Mouse (Mus musculus) megakaryocyte, adult 5-6 weeks (primary cell): ENCODE data around the gene Hspbp1. TPM values are rescaled to one million over a fixed set of nuclear protein-coding genes. Genes with fewer than 3 reads are reported as not detected.

Source experiments
- ATAC-seq: 2 replicates; pipeline ENCODE4 v1.8.0; 2016; ENCODE audit warnings: mild to moderate bottlenecking, inconsistent platforms; ENCODE audit not compliant: poor library complexity, severe bottlenecking
- total RNA-seq, 2 experiments: library from RNA; stranded (forward) in 1 of 2; stranded (reverse) in 1 of 2; fragments of 153-499, 151-499 nt in 1 of 2; fragments of 221-1000, 200-1000 nt in 1 of 2; gene quantifications; 2 replicates each; pipeline versions ENCODE4 v1.2.3 to v1.2.4; 2015 to 2017

Gene Hspbp1
- total RNA-seq, 2 experiments from 2014 or later, result 9.8 to 16.9 TPM

DNA sequence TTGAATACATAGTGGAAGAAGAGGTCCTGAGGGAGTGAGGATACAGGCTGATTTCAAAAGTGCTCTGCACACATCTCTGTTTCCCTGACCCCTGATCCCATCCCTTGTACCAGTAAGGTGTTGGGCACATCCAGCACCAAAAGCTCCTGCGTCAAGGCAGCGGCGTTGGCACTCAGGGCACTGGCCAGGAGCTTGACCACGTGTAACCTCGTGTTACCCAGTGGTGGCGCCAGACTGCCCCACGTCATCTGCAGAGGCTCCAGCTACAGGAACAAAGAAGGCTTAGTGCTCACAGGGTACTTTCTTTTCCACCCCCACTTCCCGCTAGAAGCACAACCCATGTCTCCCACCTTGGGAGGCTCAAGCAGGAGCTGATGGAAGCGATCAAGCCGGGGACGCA is 43.7 kb downstream of the Hspbp1 start:
- ATAC-seq, result no peak

DNA sequence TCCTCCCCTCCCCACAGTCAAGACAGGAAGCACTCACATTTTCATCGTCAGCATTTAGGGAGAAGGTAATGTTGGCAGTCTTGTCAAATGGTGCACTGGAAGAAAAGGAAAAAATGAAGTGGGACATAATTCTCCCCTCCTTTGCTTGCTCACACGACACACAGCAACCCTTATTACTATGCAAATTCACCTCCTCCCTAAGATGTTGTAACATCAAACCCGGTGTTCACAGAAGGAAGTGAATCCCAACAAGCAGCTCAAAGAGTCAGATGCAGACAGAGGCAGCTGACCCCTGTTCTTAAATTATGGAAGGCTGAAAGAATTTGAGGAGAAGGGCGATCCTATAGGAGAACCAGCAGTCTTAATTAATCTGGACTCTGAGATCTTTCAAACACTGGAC is 48.7 kb downstream of the Hspbp1 start:
- ATAC-seq, result peak; percentile 66

DNA sequence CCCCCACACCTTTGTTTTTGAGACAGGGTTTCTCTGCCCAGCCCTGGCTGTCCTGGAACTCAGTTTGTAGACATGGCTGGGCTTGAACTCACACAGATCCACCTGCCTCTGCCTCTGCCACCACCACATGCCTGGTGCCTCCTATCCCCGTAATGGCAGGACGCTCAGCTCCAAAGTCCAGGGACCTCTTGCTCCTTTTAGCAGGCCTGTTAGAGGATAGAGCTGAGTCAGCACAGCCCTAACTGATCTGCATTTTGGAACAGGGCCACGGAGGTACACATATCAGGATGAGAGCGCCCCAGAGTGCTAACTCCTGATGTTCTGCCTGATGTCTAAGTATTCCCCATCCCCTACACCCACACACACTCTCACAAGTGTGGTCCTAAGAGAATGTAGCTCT is 53.8 kb downstream of the Hspbp1 start, which contains the start of gene Tmem86b:
Gene Tmem86b, minus strand, starts transcription at position 392 of the 400 bp plus-strand sequence.
- no peak for ATAC-seq

DNA sequence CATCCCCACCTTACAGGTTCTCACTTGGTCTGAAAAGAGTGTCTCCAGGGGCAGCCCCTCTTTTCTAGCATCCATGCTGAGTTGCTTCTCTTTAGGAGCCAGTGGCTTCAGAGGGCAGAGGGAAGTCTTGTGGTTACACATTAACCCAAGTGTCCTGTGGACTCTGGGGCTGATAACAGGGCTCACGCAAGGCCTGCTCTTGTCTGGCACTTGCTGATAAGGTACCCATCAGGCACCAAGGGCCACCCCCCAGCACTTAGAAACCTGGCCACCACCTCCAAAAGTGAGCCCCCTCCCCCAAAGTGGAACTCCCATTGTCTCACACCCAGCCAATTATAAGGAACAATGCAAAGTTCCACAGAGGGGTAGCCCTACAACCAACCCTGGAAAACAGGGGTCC is 54.7 kb downstream of the Hspbp1 start:
- peak; percentile 58 for ATAC-seq

DNA sequence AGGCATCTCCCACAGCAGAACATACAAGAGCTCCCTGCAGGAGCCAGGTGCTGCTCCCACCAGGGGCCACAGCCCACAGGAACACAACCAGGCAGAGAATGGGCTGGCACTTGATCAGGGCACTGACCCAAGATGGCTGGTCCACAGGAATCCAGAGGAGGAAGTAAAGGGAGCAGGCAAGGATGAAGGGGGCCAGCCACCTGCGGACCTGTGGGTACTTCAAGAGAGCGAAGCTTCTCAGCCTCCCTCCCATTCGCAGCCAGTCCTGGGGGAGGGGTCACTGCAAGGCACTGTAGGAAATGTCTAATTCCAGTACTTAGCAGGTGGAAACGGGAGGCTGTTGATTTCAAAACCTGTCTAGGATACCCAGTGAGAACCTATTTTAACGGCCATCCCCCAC is 55.3 kb downstream of the Hspbp1 start:
- no peak for ATAC-seq

DNA sequence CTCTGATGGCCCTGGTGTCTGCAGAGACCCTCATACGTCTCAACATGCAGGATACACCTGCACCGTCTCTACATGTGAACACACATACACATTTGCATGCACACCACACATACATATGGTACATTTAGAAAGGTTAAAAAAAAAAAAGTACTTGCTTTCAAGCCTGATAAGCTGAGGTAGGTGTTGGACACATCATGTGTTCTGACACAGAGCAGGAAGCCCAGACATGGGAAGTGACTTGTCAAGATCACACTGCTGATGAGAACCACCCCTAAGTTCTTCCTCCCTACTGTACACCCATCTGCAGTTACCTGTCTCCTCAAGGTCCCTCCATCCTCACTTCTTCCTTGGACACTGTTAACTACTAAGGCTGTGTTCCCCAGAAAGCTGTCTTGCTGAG is 58.9 kb downstream of the Hspbp1 start:
- ATAC-seq, result peak; percentile 22; the same call in 1 of the 2 replicates

DNA sequence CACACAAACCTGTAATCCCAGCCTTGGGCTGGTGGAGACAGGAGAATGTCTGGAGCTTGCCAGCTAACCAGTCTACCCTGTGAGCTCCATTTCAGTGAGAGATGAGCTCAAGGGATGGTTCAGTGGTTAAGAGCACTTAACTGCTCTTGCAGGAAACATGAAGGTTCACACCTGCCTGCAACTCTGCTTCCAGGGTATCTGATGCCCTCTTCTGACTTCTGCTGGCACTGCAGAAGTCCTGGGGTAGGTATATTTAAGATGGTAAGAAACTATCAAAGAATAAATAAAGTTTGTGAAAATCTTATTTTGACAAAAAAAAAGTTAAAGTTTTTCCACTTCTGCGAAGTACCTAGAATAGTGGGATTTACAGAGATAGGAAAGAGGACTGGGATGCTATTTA is 60.5 kb downstream of the Hspbp1 start:
- peak; percentile 55 for ATAC-seq

DNA sequence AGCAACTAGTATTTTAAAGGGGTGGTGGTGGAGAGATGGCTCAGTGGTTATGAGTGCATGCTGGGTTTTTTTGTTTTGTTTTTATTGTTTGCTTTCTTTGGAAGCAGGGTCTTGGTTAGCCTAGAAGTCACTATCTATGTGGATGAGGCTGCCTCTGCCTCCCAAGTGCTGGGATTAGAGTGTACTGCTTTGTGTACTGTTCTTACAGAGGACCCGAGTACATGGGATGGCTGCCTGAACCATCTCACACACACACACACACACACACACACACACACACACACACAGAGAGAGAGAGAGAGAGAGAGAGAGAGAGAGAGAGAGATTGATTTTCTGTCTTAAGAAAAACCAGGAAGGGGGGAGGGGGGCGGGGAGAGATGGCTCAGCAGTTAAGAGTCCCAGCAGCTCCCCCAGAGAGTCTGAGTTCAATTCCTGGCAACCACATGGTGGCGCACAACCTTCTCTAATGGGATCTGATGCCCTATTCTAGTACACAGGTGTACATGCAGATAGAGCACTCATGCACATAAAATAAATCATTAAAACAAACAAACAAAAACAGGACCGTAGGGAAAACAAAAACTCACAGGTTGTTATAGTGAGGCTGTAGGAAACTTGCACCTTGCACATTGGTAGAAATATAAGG is 61.2 kb downstream of the Hspbp1 start:
- ATAC-seq, result peak; percentile 60

DNA sequence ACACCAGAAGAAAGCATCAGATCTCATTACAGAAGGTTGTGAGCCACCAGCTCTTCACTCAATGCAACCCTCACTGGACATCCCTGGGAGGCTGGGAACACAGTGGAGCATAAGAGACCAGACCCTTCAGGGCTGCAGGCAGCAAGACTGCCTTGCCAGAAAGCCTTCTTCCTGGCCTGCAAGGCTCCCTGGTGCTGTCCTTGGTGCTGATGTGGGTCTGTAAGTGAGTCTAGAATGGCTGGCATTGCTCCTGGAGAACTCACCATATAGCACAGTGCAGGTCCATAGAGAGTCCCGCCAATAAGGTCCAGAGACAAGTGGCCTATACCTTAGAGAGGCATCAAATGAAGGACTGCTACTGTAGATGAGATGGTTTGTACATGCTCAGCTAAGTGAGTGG is 64.9 kb downstream of the Hspbp1 start:
- ATAC-seq, result no peak

DNA sequence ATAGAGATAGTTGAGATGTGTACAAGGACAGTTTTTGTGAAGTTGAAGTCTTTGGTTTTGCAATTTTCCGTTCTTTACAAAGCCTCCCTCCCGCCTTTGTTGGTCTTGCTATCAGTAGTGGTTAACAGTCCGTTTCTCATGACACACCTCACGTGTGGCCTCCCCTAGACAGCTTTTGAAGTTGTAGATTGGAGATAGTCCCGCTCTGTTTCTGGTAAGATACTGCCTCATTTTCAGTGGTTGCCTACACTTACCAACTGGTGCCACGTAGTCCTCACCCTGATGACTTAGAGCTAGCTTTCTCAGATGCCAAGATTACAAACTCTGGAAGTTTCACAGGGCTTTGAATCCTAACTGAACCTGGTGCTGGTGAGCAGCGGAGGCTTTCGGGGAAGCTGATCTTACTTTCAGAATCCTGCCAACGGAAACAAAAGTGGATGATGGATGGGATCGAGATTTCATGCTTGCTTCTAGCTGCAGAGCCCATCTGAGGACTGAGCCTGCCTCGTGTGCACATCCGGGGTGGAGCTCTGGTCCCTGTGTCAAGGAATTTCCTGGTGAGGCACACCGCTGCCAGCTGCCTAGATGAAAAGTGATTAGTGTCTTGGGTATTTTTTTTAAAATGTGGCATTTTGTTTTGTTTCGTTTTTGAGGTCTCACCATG is 71.0 kb downstream of the Hspbp1 start:
- peak; percentile 79 for ATAC-seq

DNA sequence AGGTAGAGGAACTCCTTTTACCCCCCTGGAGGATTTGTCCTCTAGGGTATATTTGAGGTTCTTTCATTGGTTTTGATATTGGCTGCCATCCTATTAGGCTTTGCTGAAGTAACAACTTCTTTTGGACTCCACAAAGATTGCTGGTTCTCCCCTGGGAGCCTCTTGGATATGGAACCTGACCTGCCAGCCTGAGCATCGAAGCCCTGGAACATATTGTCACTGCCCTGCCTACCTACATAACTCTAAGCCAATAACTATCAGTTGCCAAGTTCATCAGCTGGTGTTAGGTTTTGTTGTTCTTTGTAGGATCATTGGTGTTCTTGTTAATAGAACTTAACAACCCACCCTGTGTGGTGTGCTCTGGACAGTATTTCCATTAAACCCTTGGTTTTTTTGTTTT is 71.9 kb downstream of the Hspbp1 start:
- ATAC-seq, result no peak

DNA sequence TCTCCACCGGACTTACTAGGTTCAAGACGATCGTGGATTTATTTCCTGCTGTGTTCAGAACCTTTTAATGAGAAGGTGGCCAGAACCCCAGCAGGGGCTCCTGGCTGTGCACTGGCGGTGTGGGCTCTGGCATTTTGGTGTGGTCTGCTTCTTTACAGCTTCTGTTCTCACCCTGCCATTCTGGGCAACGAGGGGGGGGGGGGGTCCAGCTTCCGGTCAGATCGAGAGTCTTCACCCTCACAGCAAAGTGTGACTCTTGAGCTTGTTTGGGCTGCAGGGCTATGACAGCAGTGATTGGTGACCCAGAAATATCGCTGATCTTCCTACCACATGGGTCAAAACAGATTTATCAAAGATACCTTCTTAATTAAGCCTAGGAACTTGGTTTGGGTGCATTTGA is 72.5 kb downstream of the Hspbp1 start:
- no peak for ATAC-seq

DNA sequence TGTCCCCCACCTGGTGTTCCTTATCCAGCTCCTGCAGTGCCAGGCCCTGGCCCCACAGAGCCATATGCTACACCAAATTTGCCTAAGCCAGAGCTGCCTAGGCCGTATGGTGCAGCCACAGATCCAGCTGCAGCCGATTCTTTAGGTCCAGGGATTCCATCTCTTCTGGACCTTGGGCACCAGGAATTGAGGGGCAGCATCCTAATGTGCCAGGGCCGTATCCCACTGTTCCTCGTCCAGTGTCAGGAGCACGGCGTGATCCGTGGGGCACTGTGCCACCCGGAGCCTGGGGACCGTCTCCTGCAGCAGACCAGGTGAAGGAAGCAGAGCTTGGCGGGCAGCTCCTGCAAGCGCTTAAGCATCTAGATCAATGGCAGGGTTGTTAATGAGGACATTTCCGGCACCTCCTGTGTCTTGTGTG is 72.9 kb downstream of the Hspbp1 start:
- ATAC-seq, result no peak

DNA sequence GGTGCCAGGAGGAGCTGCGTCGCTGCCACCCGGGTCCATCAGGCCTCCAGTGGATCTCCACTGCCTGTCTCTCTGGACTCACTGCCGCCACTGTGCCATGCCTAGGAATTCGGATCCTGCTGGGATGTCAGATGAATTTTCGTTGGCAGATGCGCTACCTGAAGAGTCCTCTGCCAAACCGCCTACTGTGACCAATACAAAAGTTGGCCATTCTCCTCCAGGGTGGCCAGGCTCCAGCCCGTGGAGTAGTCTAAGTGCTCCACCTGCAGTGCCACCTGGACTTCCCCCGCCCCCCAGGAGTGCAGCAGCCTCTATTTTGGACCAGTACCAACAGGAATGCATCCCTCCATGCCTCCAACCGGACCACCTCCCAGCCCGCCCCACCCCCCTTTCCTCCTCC is 73.4 kb downstream of the Hspbp1 start:
- no peak for ATAC-seq

Other genes starting within 250 kb of the Hspbp1 start
- 1.1 and 1.8 TPM in 2 replicates for gene Rdh13, start 239.4 kb downstream of the Hspbp1 start, total RNA-seq (2015)
- gene Rdh13, start 239.4 kb downstream of the Hspbp1 start, total RNA-seq (2017), result 4.7 and 5.4 TPM in 2 replicates
- 1.4 and 5.3 TPM in 2 replicates for gene Eps8l1, start 224.4 kb downstream of the Hspbp1 start, total RNA-seq (2015)
- 4.5 and 5.1 TPM in 2 replicates for gene Eps8l1, start 224.4 kb downstream of the Hspbp1 start, total RNA-seq (2017)
- 106 and 134 TPM in 2 replicates for gene Ppp1r12c, start 183.4 kb downstream of the Hspbp1 start, total RNA-seq (2015)
- gene Ppp1r12c, start 183.4 kb downstream of the Hspbp1 start, total RNA-seq (2017), result 146 and 169 TPM in 2 replicates
- gene Tnnt1, start 168.7 kb downstream of the Hspbp1 start, total RNA-seq (2015), result 2.6 and 5.8 TPM in 2 replicates
- gene Tnnt1, start 168.7 kb downstream of the Hspbp1 start, total RNA-seq (2017), result 8.6 and 13.4 TPM in 2 replicates
- 5.1 and 8.8 TPM in 2 replicates for gene Tnni3, start 160.8 kb downstream of the Hspbp1 start, total RNA-seq (2015)
- 1.7 TPM in 1 of 2 replicates, not detected in the other for gene Tnni3, start 160.8 kb downstream of the Hspbp1 start, total RNA-seq (2017)
- 1.3 TPM in 2 replicates for gene Dnaaf3, start 152.6 kb downstream of the Hspbp1 start, total RNA-seq (2015)
- gene Dnaaf3, start 152.6 kb downstream of the Hspbp1 start, total RNA-seq (2017), result 1.0 TPM in 2 replicates
- not detected in 2 replicates for gene Syt5, start 137.5 kb downstream of the Hspbp1 start, total RNA-seq (2015)
- not detected in 2 replicates for gene Syt5, start 137.5 kb downstream of the Hspbp1 start, total RNA-seq (2017)
- not detected in 2 replicates for gene Ptprh, start 81.0 kb downstream of the Hspbp1 start, total RNA-seq (2015)
- not detected in 2 replicates for gene Ptprh, start 81.0 kb downstream of the Hspbp1 start, total RNA-seq (2017)
- 8.9 and 10.7 TPM in 2 replicates for gene Tmem86b, start 53.6 kb downstream of the Hspbp1 start, total RNA-seq (2015)
- 13.6 and 22.1 TPM in 2 replicates for gene Tmem86b, start 53.6 kb downstream of the Hspbp1 start, total RNA-seq (2017)
- 71.1 and 72.6 TPM in 2 replicates for gene Ppp6r1, start 26.0 kb downstream of the Hspbp1 start, total RNA-seq (2015)
- gene Ppp6r1, start 26.0 kb downstream of the Hspbp1 start, total RNA-seq (2017), result 85.6 and 101 TPM in 2 replicates
- gene Brsk1, start 5.5 kb upstream of the Hspbp1 start, total RNA-seq (2015), result not detected in 2 replicates
- not detected in 2 replicates for gene Brsk1, start 5.5 kb upstream of the Hspbp1 start, total RNA-seq (2017)
- 11.4 and 13.3 TPM in 2 replicates for gene Tmem150b, start 40.2 kb upstream of the Hspbp1 start, total RNA-seq (2015)
- 15.5 and 18.0 TPM in 2 replicates for gene Tmem150b, start 40.2 kb upstream of the Hspbp1 start, total RNA-seq (2017)
- 32.4 and 38.4 TPM in 2 replicates for gene Kmt5c, start 55.0 kb upstream of the Hspbp1 start, total RNA-seq (2015)
- 44.2 and 58.2 TPM in 2 replicates for gene Kmt5c, start 55.0 kb upstream of the Hspbp1 start, total RNA-seq (2017)
- 29.5 and 32.4 TPM in 2 replicates for gene Cox6b2, start 68.0 kb upstream of the Hspbp1 start, total RNA-seq (2015)
- 20.5 and 24.8 TPM in 2 replicates for gene Cox6b2, start 68.0 kb upstream of the Hspbp1 start, total RNA-seq (2017)
- gene Fam71e2, start 86.2 kb upstream of the Hspbp1 start, total RNA-seq (2015), result not detected in 2 replicates
- gene Fam71e2, start 86.2 kb upstream of the Hspbp1 start, total RNA-seq (2017), result not detected in 2 replicates
- gene Il11, start 97.8 kb upstream of the Hspbp1 start, total RNA-seq (2015), result not detected in 2 replicates
- gene Il11, start 97.8 kb upstream of the Hspbp1 start, total RNA-seq (2017), result not detected in 2 replicates
- gene Tmem190, start 97.9 kb upstream of the Hspbp1 start, total RNA-seq (2015), result not detected in 2 replicates
- gene Tmem190, start 97.9 kb upstream of the Hspbp1 start, total RNA-seq (2017), result not detected in 2 replicates
- gene Tmem238, start 104.6 kb upstream of the Hspbp1 start, total RNA-seq (2015), result 1.3 and 3.0 TPM in 2 replicates
- 0.61 and 2.5 TPM in 2 replicates for gene Tmem238, start 104.6 kb upstream of the Hspbp1 start, total RNA-seq (2017)
- 1,340 and 1,433 TPM in 2 replicates for gene Rpl28, start 107.8 kb upstream of the Hspbp1 start, total RNA-seq (2015)
- 535 and 673 TPM in 2 replicates for gene Rpl28, start 107.8 kb upstream of the Hspbp1 start, total RNA-seq (2017)
- gene Ube2s, start 127.5 kb upstream of the Hspbp1 start, total RNA-seq (2015), result 313 and 324 TPM in 2 replicates
- 178 and 185 TPM in 2 replicates for gene Ube2s, start 127.5 kb upstream of the Hspbp1 start, total RNA-seq (2017)
- not detected in 2 replicates for gene Shisa7, start 159.6 kb upstream of the Hspbp1 start, total RNA-seq (2015)
- gene Shisa7, start 159.6 kb upstream of the Hspbp1 start, total RNA-seq (2017), result not detected in 2 replicates
- 6.5 and 9.2 TPM in 2 replicates for gene Isoc2b, start 185.2 kb upstream of the Hspbp1 start, total RNA-seq (2015)
- gene Isoc2b, start 185.2 kb upstream of the Hspbp1 start, total RNA-seq (2017), result 70.2 and 91.2 TPM in 2 replicates
- 2.3 and 3.0 TPM in 2 replicates for gene Isoc2a, start 192.1 kb upstream of the Hspbp1 start, total RNA-seq (2015)
- gene Isoc2a, start 192.1 kb upstream of the Hspbp1 start, total RNA-seq (2017), result 5.0 TPM in 2 replicates
- not detected in 2 replicates for gene Gm36210, start 221.4 kb upstream of the Hspbp1 start, total RNA-seq (2015)
- not detected in 2 replicates for gene Gm36210, start 221.4 kb upstream of the Hspbp1 start, total RNA-seq (2017)
- 6.7 and 7.3 TPM in 2 replicates for gene Zfp628, start 230.1 kb upstream of the Hspbp1 start, total RNA-seq (2015)
- gene Zfp628, start 230.1 kb upstream of the Hspbp1 start, total RNA-seq (2017), result 1.9 and 3.0 TPM in 2 replicates
- 0.13 and 0.82 TPM in 2 replicates for gene Nat14, start 237.0 kb upstream of the Hspbp1 start, total RNA-seq (2015)
- 0.11 and 1.1 TPM in 2 replicates for gene Nat14, start 237.0 kb upstream of the Hspbp1 start, total RNA-seq (2017)
- not detected in 2 replicates for gene Ssc5d, start 240.7 kb upstream of the Hspbp1 start, total RNA-seq (2015)
- 0.04 TPM in 1 of 2 replicates, not detected in the other for gene Ssc5d, start 240.7 kb upstream of the Hspbp1 start, total RNA-seq (2017)